Mouse (Mus musculus) heart, embryonic 11.5 days (tissue): Measurements from ENCODE around the gene Dennd2d. TPM values are rescaled to one million over a fixed set of nuclear protein-coding genes. Genes with fewer than 3 reads are reported as not detected.

ENCODE experiments used
- ATAC-seq: fragments of 200-750 bp; cut with Nextera tagmentation; replicated peaks from 2 replicates; pipeline ENCODE4 v1.8.0; 2017; ENCODE audit warnings: moderate library complexity; ENCODE audit not compliant: insufficient number of reproducible peaks, low FRiP score, low TSS enrichment
- H3K27ac ChIP-seq: fragments of 300-500 bp; sonication (generic); 2 replicates; pipeline ENCODE4 v1.5.1; 2014; ENCODE audit warnings: mild to moderate bottlenecking, low read depth, low read length
- H3K27me3 ChIP-seq: fragments of 300-500 bp; sonication (generic); 2 replicates; pipeline ENCODE4 v1.6.1; 2014; ENCODE audit warnings: mild to moderate bottlenecking, low read length, mixed read lengths; ENCODE audit not compliant: control insufficient read depth, insufficient read depth
- H3K36me3 ChIP-seq: fragments of 300-500 bp; sonication (generic); 2 replicates; pipeline ENCODE4 v1.6.1; 2014; ENCODE audit warnings: mild to moderate bottlenecking, low read length, moderate library complexity, mixed read lengths; ENCODE audit not compliant: control insufficient read depth, insufficient read depth
- H3K4me1 ChIP-seq: fragments of 300-500 bp; sonication (generic); 2 replicates; pipeline ENCODE4 v1.6.1; 2014; ENCODE audit warnings: low read length; ENCODE audit not compliant: control insufficient read depth, insufficient read depth
- H3K4me2 ChIP-seq: fragments of 300-500 bp; sonication (generic); 2 replicates; pipeline ENCODE4 v1.6.1; 2014; ENCODE audit warnings: mild to moderate bottlenecking, moderate library complexity
- H3K4me3 ChIP-seq: fragments of 300-500 bp; sonication (generic); 2 replicates; pipeline ENCODE4 v1.5.1; 2014; ENCODE audit warnings: low read depth, low read length
- H3K9ac ChIP-seq: fragments of 300-500 bp; sonication (generic); 2 replicates; pipeline ENCODE4 v1.6.1; 2014; ENCODE audit warnings: mild to moderate bottlenecking, low read depth, low read length, moderate library complexity
- H3K9me3 ChIP-seq: fragments of 300-500 bp; sonication (generic); replicated peaks from 2 replicates; pipeline ENCODE4 v1.6.1; 2016; ENCODE audit warnings: low read length; ENCODE audit not compliant: control insufficient read depth
- WGBS: fragments of 180-500 bp; shearing (Covaris S2); extraction: QIAGEN DNeasy Blood & Tissue Kit; methylation state at CpG from one replicate; pipeline ENCODE4 v1.1.7; 2014; ENCODE audit not compliant: insufficient replicate concordance; 5-methylcytosine and 5-hydroxymethylcytosine counted together
- polyA plus RNA-seq: library from polyadenylated mRNA; unstranded; fragments of >200 nt; fragmentation: Nextera tagmentation; extraction: Ambion mirVana; gene quantifications from 2 replicates; pipeline ENCODE4 v1.2.1, GENCODE M21; 2014

Dennd2d gene
- polyA plus RNA-seq, 1 experiment from 2014 or later, result 2.8 TPM

GRCm38 (mm10) chr3:106510669-106511068, 28.5 kb downstream of the Dennd2d start:
- no peak overlapping the region for H3K4me2 ChIP-seq
- no peaks in the 10 kb centered on the region for H3K36me3 ChIP-seq
- ATAC-seq, result no peak
- no peaks in the 10 kb centered on the region for H3K27me3 ChIP-seq
- no peaks in the 10 kb centered on the region for H3K4me1 ChIP-seq
- H3K4me3 ChIP-seq, result no peak overlapping the region
- WGBS, result 73% methylated on average over 1 of the region's 1 CpGs
- no peak overlapping the region for H3K27ac ChIP-seq
- no peak overlapping the region for H3K9ac ChIP-seq
- H3K9me3 ChIP-seq, result no peaks in the 10 kb centered on the region

GRCm38 (mm10) chr3:106515016-106515415, 32.8 kb downstream of the Dennd2d start:
- no peak overlapping the region for H3K4me3 ChIP-seq
- H3K4me2 ChIP-seq, result no peak overlapping the region
- no peaks in the 10 kb centered on the region for H3K9me3 ChIP-seq
- 81% methylated on average over 6 of the region's 6 CpGs for WGBS
- no peaks in the 10 kb centered on the region for H3K36me3 ChIP-seq
- no peak for ATAC-seq
- no peaks in the 10 kb centered on the region for H3K4me1 ChIP-seq
- no peak overlapping the region for H3K27ac ChIP-seq
- no peak overlapping the region for H3K9ac ChIP-seq
- H3K27me3 ChIP-seq, result no peaks in the 10 kb centered on the region

- Histone ChIP-seq H3K4me3 (no peak overlapping the region), H3K36me3 (no peaks in the 10 kb centered on the region), H3K9ac (no peak overlapping the region), H3K4me1 (no peaks in the 10 kb centered on the region), H3K27ac (no peak overlapping the region), H3K9me3 (no peaks in the 10 kb centered on the region), H3K4me2 (no peak overlapping the region), H3K27me3 (no peaks in the 10 kb centered on the region)
- 94% methylated on average over 1 of the region's 1 CpGs for WGBS
- no peak for ATAC-seq
These were observed 40.5 kb downstream of the Dennd2d start for GRCm38 (mm10) chr3:106522730-106523129.

DNA sequence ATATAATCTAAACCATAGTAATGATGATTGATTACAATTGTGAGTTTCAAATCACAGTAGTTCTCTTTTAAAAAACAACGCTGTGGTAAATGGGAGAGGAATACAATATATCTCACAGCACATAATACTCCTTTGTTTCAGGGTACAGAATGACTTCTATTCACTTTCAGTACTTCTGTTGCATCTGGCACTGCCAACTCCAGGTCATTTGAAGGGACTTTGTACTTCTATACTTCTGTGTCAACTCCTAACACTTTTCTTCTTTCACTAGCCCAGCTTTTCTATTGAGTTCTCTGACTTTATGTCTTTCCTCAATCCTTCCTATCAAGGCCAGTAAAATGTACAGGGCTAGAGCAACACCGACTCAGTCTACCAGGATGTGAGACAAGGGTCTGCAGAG, 44.2 kb downstream of the Dennd2d start:
- H3K36me3 ChIP-seq, result no peaks in the 10 kb centered on the region
- no peaks in the 10 kb centered on the region for H3K9me3 ChIP-seq
- WGBS, result 86% methylated on average over 2 of the region's 2 CpGs
- no peaks in the 10 kb centered on the region for H3K4me1 ChIP-seq
- H3K9ac ChIP-seq, result no peak overlapping the region
- no peak overlapping the region for H3K4me2 ChIP-seq
- H3K27ac ChIP-seq, result no peak overlapping the region
- no peaks in the 10 kb centered on the region for H3K27me3 ChIP-seq
- ATAC-seq, result no peak
- H3K4me3 ChIP-seq, result no peak overlapping the region

- H3K27me3 ChIP-seq, result no peaks in the 10 kb centered on the region
- 89% methylated on average over 2 of the region's 2 CpGs for WGBS
- H3K4me1 ChIP-seq, result no peaks in the 10 kb centered on the region
- H3K9me3 ChIP-seq, result no peaks in the 10 kb centered on the region
- H3K9ac ChIP-seq, result no peak overlapping the region
- H3K4me2 ChIP-seq, result no peak overlapping the region
- no peak overlapping the region for H3K4me3 ChIP-seq
- no peaks in the 10 kb centered on the region for H3K36me3 ChIP-seq
- ATAC-seq, result no peak
- no peak overlapping the region for H3K27ac ChIP-seq
These were observed 45.8 kb downstream of the Dennd2d start for GRCm38 (mm10) chr3:106528032-106528431.

GRCm38 (mm10) chr3:106533277-106533676, 51.1 kb downstream of the Dennd2d start:
- no peaks in the 10 kb centered on the region for H3K4me1 ChIP-seq
- WGBS, result 89% methylated on average over 2 of the region's 2 CpGs

DNA sequence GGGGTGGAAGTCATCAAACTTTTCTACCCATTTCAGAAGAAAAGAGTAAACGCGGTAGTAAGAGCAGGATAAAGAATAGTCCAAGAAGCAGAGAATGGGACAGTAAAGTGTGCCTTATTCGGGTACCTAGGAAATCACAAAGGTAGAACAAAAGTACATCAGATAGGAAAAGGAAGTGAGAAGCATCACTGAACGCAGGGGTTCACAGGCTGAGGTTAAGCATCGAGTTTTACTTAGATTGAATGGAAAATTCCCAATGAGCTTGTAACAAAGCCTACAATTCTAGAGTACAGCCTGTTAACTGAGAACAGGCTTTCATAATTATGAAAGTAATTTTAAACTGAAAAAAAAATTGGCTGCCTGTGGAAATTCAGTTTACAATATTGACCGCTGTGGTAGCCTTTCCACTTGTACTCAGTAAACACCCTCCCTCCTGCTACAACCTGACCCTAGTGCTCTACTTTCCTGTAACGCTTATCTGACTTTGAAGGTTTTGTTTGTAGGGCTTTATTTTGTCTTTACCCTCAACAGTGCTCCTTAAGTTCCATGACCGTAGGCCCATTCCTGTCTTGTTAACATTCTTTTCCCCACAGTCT, 62.6 kb downstream of the Dennd2d start:
- H3K4me1 ChIP-seq, result peaks cover 9% of the 10 kb centered on the region; the same call in 1 of the 2 replicates
- H3K9me3 ChIP-seq, result no peaks in the 10 kb centered on the region
- WGBS, result 78% methylated on average over 8 of the region's 8 CpGs
- no peaks in the 10 kb centered on the region for H3K36me3 ChIP-seq
- no peak for ATAC-seq
- no peak overlapping the region; the same call in 1 of the 2 replicates for H3K4me2 ChIP-seq
- H3K4me3 ChIP-seq, result no peak overlapping the region
- no peak overlapping the region for H3K27ac ChIP-seq
- no peaks in the 10 kb centered on the region for H3K27me3 ChIP-seq
- H3K9ac ChIP-seq, result no peak overlapping the region

More at GRCm38 (mm10) chr3:106533277-106533676, 51.1 kb downstream of the Dennd2d start:
- Histone ChIP-seq H3K4me3 (no peak overlapping the region), H3K27me3 (no peaks in the 10 kb centered on the region), H3K9me3 (no peaks in the 10 kb centered on the region), H3K36me3 (peaks cover 3% of the 10 kb centered on the region; the same call in 1 of the 2 replicates), H3K9ac (no peak overlapping the region), H3K4me2 (no peak overlapping the region), H3K27ac (no peak overlapping the region)
- ATAC-seq, result no peak

DNA sequence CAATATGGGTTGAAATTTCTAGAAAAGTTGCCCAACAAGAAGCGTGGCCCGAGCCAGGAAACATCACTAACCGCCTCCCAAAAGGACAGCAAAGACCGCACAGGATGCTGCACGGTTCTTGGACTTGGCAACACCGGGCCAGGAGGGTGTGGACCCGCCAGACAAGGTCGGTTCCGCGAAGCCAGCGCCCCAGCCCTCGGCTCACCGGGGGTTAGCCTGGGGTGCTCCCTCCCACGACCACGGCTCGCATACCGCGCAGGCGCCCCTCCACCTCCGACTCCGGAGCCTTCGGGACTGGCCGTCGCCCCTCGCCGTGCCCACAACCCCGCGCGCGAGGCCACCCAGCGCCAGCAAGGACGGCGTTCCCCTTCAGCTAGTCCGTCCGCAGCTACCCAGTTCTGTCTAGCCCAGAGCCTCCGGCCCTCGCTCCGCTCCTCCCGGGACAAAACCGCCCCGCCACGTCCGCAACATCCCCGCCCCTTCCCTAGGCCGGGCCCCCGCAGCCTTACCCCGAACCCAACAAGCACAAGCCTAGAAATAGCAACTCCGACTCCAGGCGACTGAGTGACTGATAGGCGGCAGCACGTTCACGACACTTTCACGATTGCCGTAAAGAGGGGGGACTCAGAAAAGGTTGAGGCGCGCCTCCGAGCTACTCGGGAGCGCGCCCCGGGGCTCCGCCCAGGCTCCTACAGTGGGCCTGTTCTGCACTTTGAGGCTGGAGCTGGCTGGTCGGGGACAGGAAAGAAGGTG, 65.1 kb downstream of the Dennd2d start, which contains the start of the genes Dram2 and Cept1:
Gene Dram2, plus strand, starts transcription at position 628 of the 753 bp plus-strand sequence.
Gene Cept1, minus strand, starts transcription at position 632 of the 753 bp plus-strand sequence.
- H3K4me2 ChIP-seq, result peak within 1 kb of the TSS; percentile 78
- peak within 1 kb of the TSS; percentile 98 for H3K27ac ChIP-seq
- H3K4me3 ChIP-seq, result peak within 1 kb of the TSS; percentile 77
- H3K27me3 ChIP-seq, result no peaks in the 10 kb centered on the region
- no peaks in the 10 kb centered on the region; the same call in 1 of the 2 replicates for H3K36me3 ChIP-seq
- H3K9ac ChIP-seq, result peak within 1 kb of the TSS; percentile 94
- H3K4me1 ChIP-seq, result peaks cover 9% of the 10 kb centered on the region; the same call in 1 of the 2 replicates
- no peaks in the 10 kb centered on the region for H3K9me3 ChIP-seq
- WGBS, result under 1% methylated on average over 60 of the region's 63 CpGs
- ATAC-seq, result peak; percentile 95
